Mouse (Mus musculus) forelimb bud, embryonic 11.5 days (tissue): ENCODE measurements around the gene Prl3a1.

Source experiments
- DNase-seq: peaks from one replicate; pipeline ENCODE4 v3.0.0-alpha.2; 2012; ENCODE audit warnings: low read depth, low spot score

Prl3a1 gene

DNA sequence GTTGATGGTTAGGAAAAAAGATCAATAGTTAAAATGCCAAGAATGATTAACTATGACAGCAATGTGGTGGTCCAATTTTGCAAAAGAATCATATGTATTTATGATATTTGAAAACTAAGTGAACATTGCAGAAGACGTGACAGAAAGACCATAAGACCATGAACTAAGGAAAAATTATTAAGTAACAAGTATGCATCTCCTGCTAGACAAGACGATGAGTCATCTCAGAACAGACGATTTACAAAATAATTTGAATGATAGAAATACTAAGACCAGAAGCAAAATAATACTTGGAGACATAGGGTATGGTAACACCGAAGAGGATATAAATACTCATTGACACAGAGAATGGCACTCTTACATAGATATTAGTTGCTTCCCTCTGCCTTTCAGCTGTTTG, at the start of gene Prl3a1:
TSS of gene Prl3a1 (plus strand) at position 301 of the 400 bp plus-strand sequence.
- DNase-seq: no peak

DNA sequence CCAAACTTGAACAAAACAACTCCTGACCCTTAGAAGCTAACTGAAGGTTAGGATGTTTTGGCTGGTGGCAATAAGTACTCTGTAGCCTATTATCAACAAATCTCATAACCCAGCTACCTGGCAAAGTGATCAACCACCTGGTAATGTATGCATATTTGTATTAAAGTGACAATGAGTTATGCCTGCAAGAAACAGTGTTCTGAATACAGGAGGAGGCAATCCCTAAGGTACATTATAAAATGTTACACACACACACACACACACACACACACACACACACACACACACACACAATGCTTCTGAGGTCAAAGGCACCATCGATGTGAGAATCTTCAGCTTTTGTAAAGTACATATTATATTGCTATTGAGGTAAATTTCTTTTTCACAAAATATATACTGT, 17.7 kb upstream of the Prl3a1 start, which contains the start of gene Prl3b1:
TSS of gene Prl3b1 (plus strand) at position 301 of the 400 bp plus-strand sequence.
- no peak for DNase-seq

DNA sequence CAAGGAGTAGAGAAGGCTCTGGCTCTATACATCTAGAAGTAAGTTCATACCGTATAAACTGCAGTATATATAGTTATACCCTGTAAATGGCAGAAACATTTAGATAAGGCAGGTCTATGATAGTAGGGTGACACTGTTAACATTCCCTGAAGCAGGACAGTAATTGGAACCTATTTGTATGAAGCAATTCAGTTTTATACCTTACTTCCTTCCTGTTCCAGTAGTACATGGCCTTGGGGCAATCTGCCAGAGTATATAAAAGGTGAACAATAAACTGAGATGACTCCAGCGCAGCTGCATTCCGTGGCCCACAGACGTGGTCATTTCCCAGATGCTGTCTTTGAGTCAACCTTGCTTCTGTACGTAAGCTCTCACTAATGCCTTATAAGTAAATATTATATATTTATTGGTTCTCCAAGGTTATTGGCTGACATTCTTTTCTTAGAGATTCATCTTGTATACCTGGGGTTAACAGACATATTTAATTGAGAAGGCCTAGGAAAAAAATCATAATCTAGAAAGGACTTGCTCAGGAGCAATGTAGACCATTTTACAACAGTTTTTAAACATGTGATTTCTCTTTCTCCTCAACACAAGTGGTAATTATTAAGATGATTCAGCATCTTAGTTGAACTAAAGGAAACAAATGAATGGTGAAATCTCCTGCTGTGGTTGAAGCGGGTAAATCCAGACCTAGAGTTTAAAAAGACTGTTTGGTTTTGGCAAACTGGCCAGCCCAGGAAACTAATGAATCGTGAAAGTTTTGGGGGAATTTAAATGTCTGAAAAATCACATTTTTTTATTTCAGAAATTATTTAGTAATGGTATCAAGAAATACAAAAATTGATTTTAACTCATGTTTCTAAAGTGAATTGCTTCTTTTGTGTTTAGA, 53.3 kb downstream of the Prl3a1 start, which contains the start of gene Prl6a1:
TSS of gene Prl6a1 (plus strand) at position 294 of the 892 bp plus-strand sequence.
- peak; percentile 18 for DNase-seq
